Mouse (Mus musculus) cerebellum, adult 2 months (tissue): ENCODE measurements around the gene Msmp. TPM values are rescaled to one million over a fixed set of nuclear protein-coding genes. Genes with fewer than 3 reads are reported as not detected.

Experiments
- DNase-seq, 2 experiments: peaks; one replicate each; pipeline ENCODE4 v3.0.0; 2021
- H3K27ac ChIP-seq: fragments of 200-500 bp; 2 replicates; pipeline ENCODE4 v1.5.1; 2012; ENCODE audit warnings: low read length, control low read depth, inconsistent platforms; ENCODE audit not compliant: insufficient read depth
- H3K27me3 ChIP-seq: fragments of 200-500 bp; 2 replicates; pipeline ENCODE4 v1.6.1; 2012; ENCODE audit warnings: inconsistent platforms, mild to moderate bottlenecking, low read length, moderate library complexity; ENCODE audit not compliant: control insufficient read depth, insufficient read depth
- H3K4me1 ChIP-seq: fragments of 200-500 bp; 2 replicates; pipeline ENCODE4 v1.6.1; 2011; ENCODE audit warnings: low read length; ENCODE audit not compliant: control insufficient read depth, insufficient read depth
- H3K4me3 ChIP-seq: fragments of 200-500 bp; replicated peaks from 2 replicates; pipeline ENCODE3; 2011; ENCODE audit warnings: mild to moderate bottlenecking, low read depth, low read length, control low read depth; ENCODE audit not compliant: insufficient read depth
- CTCF ChIP-seq: fragments of 200-500 bp; IDR thresholded peaks from 2 replicates; pipeline ENCODE4 v1.5.1; 2011; ENCODE audit warnings: low read depth, mild to moderate bottlenecking, control low read depth, low read length, moderate library complexity, borderline replicate concordance; ENCODE audit not compliant: insufficient read depth
- POLR2A ChIP-seq: fragments of 200-500 bp; IDR thresholded peaks from 2 replicates; pipeline ENCODE4 v1.6.1; 2011; ENCODE audit warnings: low read length, control low read depth, borderline replicate concordance; ENCODE audit not compliant: insufficient read depth
- WGBS: fragments of 180-500 bp; shearing (Covaris S2); methylation state at CpG from one replicate; pipeline ENCODE4 v1.1.7; 2018; 5-methylcytosine and 5-hydroxymethylcytosine counted together
- polyA plus RNA-seq: library from polyadenylated mRNA; depleted of rRNA; stranded (reverse); fragments of >200 nt; gene quantifications from 2 replicates; pipeline ENCODE4 v1.2.3, GENCODE M21; 2012

The Msmp gene
- polyA plus RNA-seq, 1 experiment = not detected

DNA sequence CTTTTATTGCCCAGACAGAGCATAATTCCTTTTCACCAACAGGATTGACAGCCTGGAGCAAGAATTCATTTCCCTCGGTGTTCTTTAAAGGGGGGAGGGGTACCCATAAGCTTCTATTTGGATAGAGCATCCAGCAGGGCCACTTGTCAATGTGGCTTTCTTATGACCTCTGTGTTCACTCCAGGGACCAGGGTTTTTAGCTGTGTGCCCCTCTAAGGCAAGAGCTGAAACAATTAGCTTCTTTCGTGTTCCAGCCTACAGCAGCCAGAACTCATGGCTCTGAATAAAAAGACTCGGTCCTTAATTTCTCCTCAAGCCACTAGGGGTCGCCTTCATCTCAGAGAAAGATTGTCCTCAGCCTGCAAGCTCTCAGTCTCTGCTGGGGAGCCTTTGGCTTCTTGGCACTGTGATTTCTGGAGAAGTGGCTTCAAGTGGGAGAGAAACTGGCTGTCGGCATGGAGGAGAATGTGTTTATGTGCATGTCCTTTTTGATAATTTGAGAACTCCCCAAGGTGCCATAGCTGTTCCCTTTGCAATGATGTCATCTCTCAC is 45.8 kb upstream of the Msmp start:
- no peaks in the 10 kb centered on the region for H3K27me3 ChIP-seq
- TF ChIP-seq CTCF = peak; percentile 73; the same call in 1 of the 2 replicates
- TF ChIP-seq POLR2A = peak; percentile 16; the same call in 1 of the 2 replicates
- DNase-seq = peak; percentile 87 to 91
- H3K27ac ChIP-seq = peak overlapping the region; percentile 26; the same call in 1 of the 2 replicates
- peaks cover 28% of the 10 kb centered on the region for H3K4me1 ChIP-seq
- peak overlapping the region; percentile 35 for H3K4me3 ChIP-seq
- 0% methylated on average over 5 of the region's 5 CpGs for WGBS

DNA sequence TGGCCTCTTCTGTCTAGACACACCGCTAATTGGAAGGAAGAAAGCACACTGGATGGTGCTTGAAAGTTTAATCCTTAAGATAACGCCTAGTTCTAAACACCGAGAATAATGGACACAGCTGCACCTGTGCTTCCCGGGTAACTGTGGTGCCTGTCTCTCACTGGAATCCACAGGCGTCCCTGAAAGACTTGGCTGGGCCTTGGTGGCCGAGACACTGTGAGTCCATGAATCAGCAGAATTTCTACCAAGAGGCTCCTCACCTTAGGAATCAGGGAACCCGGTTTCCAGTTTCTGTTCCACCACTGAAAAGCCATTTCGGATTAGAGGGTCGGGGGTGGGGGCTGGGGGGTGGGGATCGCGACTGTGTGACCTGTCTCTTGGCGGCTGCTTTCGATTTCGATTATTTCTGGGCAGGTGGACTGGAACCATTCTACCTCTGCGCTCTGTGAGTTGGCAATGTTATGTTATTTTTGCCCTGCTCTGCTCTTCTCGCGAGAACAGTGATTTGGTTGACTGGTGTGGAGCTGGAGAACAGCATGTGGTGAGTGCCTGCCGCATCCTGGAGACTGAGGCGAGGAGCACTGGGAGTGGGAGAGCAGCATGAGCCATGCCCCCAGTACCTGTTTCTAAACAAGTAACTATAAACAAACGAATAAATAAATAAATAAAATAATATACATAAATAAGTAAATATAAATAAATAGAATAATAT is 45.0 kb upstream of the Msmp start:
- peak; percentile 54 to 66 for DNase-seq
- WGBS = 15% methylated on average over 20 of the region's 20 CpGs
- 0 out of 2 replicates have a peak overlapping the region, but pooled peaks have one; percentile 17 for H3K27ac ChIP-seq
- H3K4me1 ChIP-seq = peaks cover 28% of the 10 kb centered on the region
- no peaks in the 10 kb centered on the region for H3K27me3 ChIP-seq
- H3K4me3 ChIP-seq = peak overlapping the region; percentile 7
- TF ChIP-seq POLR2A (no peak), CTCF (no peak)

DNA sequence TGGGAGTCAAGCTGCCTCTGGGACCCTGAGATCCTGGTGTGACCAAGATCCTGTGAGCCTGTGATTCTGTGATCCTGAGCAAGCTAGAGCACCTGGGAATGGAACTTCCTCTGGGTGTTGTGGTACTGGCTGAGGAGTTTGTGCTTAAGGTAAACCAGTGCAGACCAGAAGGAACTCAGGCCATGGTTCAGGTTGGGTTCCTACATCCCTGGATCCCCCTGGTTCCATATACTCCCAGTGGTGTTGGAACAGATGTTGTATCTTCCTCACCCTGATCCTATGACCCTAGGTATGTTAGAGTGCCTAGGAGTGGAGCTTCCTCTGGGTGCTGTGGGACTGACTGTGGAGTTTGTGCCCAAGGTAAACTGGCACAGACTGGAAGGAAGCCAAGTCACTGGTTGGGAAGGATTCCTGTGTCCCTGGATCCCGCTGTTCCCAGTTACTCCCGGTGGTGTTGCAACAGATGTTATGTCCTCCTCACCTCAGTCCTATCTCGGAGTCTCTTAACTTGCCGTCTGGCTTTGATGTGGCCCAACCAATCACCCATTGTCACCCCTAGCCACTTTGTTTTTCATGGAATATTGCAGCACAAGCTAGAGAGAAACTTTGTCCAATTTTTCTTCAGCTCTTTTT is 36.0 kb upstream of the Msmp start:
- no peaks in the 10 kb centered on the region for H3K27me3 ChIP-seq
- H3K27ac ChIP-seq = no peak overlapping the region
- no peak overlapping the region for H3K4me3 ChIP-seq
- no peaks in the 10 kb centered on the region for H3K4me1 ChIP-seq
- no peak for TF ChIP-seq CTCF
- TF ChIP-seq POLR2A = no peak
- DNase-seq = no peak
- 45% methylated on average over 4 of the region's 4 CpGs for WGBS

DNA sequence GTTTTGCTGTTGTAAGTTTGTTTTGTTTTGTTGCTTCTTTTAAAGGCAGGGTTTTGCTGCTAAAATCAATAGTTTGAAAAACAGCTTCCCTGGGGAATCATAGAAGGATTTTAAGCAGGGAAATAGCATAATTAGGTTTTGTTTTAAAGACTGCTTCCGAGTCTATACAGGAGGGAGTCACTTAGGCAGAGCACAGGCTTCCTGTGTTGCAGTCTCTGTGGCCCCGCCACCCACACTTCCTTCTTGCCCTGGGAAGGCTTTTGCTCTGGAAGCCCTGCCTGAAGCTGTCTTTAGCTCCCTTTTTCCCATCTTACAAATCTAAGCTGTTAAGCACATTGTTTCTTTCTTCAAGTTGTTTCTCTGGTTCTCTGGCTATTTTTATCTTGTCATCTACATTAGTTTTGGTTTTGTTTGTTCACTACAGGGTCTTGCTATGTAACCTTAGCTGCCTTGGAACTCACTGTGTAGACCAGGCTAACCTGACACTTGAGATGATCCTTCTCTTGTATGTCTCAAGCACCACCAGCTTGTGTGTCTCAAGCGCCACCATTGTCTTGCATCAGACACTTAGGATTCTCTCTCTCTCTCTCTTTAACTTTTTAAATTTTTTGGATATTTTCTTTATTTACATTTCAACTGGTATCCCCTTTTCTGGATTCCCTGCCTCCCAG is 28.9 kb upstream of the Msmp start:
- WGBS = 64% methylated on average over 3 of the region's 3 CpGs
- TF ChIP-seq CTCF (no peak), POLR2A (no peak)
- H3K4me1 ChIP-seq = no peaks in the 10 kb centered on the region
- H3K27ac ChIP-seq = no peak overlapping the region
- H3K4me3 ChIP-seq = no peak overlapping the region
- DNase-seq = no peak
- H3K27me3 ChIP-seq = no peaks in the 10 kb centered on the region

DNA sequence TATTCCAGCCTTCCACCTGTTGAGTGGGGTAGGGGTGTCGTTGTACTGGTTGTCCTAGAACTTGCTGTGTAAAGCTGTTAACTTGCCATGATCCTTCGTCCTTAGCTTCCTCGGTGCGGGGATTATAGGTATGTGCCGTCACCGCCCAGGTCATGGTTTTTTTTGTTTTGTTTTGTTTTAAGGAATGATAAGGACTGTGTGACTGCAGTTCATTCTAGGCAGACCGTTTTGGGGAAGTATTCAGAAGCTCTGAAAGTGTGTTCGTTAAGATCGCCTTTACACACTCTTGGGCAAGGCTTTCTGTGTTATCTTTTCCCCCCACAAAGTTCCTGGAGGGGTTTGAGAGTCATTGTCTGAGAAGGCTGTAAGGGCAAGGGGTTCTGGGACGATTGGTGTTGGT is 28.2 kb upstream of the Msmp start:
- Histone ChIP-seq H3K4me1 (no peaks in the 10 kb centered on the region), H3K4me3 (no peak overlapping the region), H3K27me3 (no peaks in the 10 kb centered on the region), H3K27ac (no peak overlapping the region)
- 73% methylated on average over 10 of the region's 10 CpGs for WGBS
- no peak for DNase-seq
- TF ChIP-seq POLR2A (no peak), CTCF (no peak)

DNA sequence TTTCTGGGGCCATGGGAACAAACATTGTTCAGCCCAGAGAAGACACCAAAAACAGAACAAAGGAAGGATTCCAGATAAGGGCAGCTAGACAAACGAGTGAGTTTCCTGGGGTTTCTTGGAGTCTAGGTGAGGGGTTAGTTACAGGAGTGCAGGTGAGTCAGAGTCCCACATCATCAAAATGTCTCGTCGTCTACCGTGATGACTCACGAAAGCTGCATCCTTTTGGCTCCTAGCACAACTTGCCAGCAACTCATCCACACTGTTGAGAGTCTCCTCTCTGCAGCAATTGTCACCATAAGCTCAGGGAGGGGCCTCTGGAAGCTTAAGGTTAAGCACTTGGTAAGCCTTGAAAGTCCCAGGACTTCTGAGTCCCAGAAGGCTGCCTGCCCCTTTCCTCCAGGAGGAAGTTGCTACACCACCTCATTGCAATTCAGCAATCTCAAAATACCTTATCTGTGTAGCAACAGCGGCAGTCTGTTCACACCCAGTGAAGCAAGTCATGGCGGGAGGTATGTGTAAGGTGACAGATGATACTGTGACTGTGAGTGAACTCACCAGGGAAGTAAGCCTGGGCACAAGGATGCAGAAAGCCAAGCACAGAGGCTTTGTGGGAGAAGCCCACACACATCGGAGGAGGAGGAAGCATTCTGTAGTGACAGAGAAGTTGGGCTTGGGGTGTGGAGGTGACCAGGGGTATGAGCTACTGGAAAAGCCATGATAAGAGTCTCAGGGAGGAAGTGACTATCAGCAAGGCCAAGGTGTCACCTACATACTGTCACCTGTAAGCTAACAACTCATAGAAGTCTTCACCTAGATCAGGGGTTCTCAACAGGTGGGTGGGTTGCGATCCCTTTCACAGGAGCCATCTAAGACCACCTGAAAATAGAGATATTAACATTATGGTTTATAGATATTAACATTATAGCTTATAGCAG is 20.7 kb upstream of the Msmp start:
- H3K4me1 ChIP-seq = no peaks in the 10 kb centered on the region
- no peak for TF ChIP-seq POLR2A
- no peak for TF ChIP-seq CTCF
- 80% methylated on average over 9 of the region's 9 CpGs for WGBS

DNA sequence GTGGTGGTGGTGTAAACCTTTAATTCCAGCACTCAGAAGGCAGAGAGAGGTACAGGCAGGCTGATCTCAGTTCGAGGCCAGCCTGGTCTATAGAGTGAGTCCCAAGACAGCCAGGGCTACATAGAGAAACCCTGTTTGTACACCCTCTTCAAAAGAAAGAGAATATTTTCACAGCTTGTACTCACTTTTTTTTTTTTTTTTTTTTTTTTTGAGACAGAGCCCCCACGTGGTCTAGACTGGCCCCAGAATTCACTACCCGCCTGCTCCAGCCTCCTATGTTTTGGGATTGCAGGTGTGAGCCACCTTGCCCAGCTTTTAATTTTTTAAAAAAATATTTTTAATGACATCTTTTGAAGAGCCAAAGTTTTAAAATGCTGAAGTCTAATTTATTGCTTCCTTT is 19.8 kb upstream of the Msmp start:
- 59% methylated on average over 3 of the region's 3 CpGs for WGBS
- no peak for TF ChIP-seq CTCF
- TF ChIP-seq POLR2A = no peak
- H3K4me1 ChIP-seq = no peaks in the 10 kb centered on the region

More for the DNA sequence above, 20.7 kb upstream of the Msmp start:
- DNase-seq = no peak
- Histone ChIP-seq H3K27me3 (no peaks in the 10 kb centered on the region), H3K4me3 (no peak overlapping the region), H3K27ac (no peak overlapping the region)

More for the DNA sequence above, 19.8 kb upstream of the Msmp start:
- Histone ChIP-seq H3K4me3 (no peak overlapping the region), H3K27ac (no peak overlapping the region), H3K27me3 (no peaks in the 10 kb centered on the region)
- DNase-seq = no peak
